Mouse (Mus musculus) small intestine, adult 2 months (tissue): ENCODE data around the gene Kcnip3.

Experiments used
- CTCF ChIP-seq: fragments of 200-500 bp; IDR thresholded peaks from 2 replicates; pipeline ENCODE4 v1.5.1; 2012; ENCODE audit warnings: low read depth, mild to moderate bottlenecking, control low read depth, inconsistent platforms, low read length, moderate library complexity, mixed read lengths; ENCODE audit not compliant: insufficient replicate concordance, insufficient read length; ENCODE audit errors: extremely low read depth
- POLR2A ChIP-seq: fragments of 200-500 bp; IDR thresholded peaks from 2 replicates; pipeline ENCODE4 v1.6.1; 2012; ENCODE audit warnings: low read depth, mild to moderate bottlenecking, control low read depth, inconsistent platforms, low read length, moderate library complexity

- TF ChIP-seq CTCF (no peak), POLR2A (no peak)
Measured at GRCm38 (mm10) chr2:127525004-127525775, 3.3 kb upstream of the Kcnip3 start.
